20 mouse cellular contexts compared by ENCODE assay signal in genomic region chr12:118025771-118026170, GRCm38 (mm10).
"Had no signal": no experiment of that assay in that cellular context is flagged by ENCODE, and none has a peak within 500 bp of the region (broad histone marks: within the 10 kb centered on the region; RNA-seq: fewer than 3 reads in every experiment).

No protein-coding gene starts in this region.

- H3K36me3 ChIP-seq: midbrain, embryonic 10.5 days; midbrain, embryonic 12.5 days; neural tube, embryonic 13.5 days; neural tube, embryonic 15.5 days; stomach, embryonic 15.5 days had no signal

- H3K9me3 ChIP-seq: midbrain, embryonic 10.5 days; midbrain, embryonic 12.5 days; neural tube, embryonic 13.5 days; neural tube, embryonic 15.5 days; stomach, embryonic 15.5 days had no signal

- H3K4me3 ChIP-seq: midbrain, embryonic 10.5 days; midbrain, embryonic 12.5 days; myocyte; neural tube, embryonic 13.5 days; neural tube, embryonic 15.5 days; stomach, embryonic 15.5 days had no signal

- H3K9ac ChIP-seq: lung, embryonic 14.5 days; midbrain, embryonic 12.5 days; neural tube, embryonic 13.5 days; neural tube, embryonic 15.5 days; stomach, embryonic 15.5 days had no signal

- H3K27ac ChIP-seq: midbrain, embryonic 10.5 days; midbrain, embryonic 12.5 days; neural tube, embryonic 13.5 days; neural tube, embryonic 15.5 days; stomach, embryonic 15.5 days; stomach, postnatal 0 days had no signal

- H3K4me1 ChIP-seq: midbrain, embryonic 12.5 days; neural tube, embryonic 13.5 days; stomach, embryonic 15.5 days had no signal

- H3K4me2 ChIP-seq: lung, embryonic 14.5 days; midbrain, embryonic 12.5 days; neural tube, embryonic 13.5 days; neural tube, embryonic 15.5 days; stomach, embryonic 15.5 days had no signal

- ATAC-seq: midbrain, embryonic 16.5 days had no signal

- DNase-seq: lung, adult 18-20 months; lung, embryonic 14.5 days; lung, postnatal 10 days; lung, postnatal 4 days; midbrain, embryonic 14.5 days; retina, postnatal 1 day; right cerebral cortex, adult 18-20 months; right cerebral cortex, postnatal 25 days; right cerebral cortex, postnatal 4 days; thymus, adult 2 months; thymus, postnatal 25 days; thymus, postnatal 4 days had no signal

- H3K27me3 ChIP-seq: neural tube, embryonic 15.5 days; stomach, embryonic 15.5 days had no signal
